Mouse (Mus musculus): Measurements from ENCODE around the gene Klhdc1. TPM values are rescaled to one million over a fixed set of nuclear protein-coding genes. Genes with fewer than 3 reads are reported as not detected.

Gene Klhdc1
- polyA plus RNA-seq, 1 experiment from 2014 or later = 19.3 TPM

DNA sequence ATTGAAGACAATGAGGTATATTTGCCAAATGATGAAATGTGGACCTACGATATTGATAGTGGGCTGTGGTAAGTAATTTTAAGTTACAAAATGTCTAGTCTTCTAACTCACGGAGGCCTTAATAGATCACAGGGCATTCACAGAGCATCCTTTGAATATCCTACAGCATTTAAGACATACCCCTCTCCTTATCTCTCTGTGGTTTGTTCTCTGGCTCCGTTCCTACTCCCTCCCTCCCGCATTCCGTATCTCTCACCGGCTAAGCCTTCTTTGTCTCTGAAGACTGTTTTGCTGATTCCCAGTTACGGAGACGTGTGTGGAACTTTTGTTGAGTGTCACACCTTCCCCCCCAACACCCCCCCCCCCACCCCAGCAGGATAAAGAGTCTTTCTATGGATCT is 9.8 kb downstream of the Klhdc1 start:
- ATAC-seq = no peak
- Histone ChIP-seq H3K36me3 (ENCODE audit: control insufficient read depth, insufficient read depth, low read length) (0 out of 2 replicates have a peak, but pooled peaks cover 2% of the 10 kb centered on the region), H3K4me1 (ENCODE audit: control insufficient read depth, insufficient read depth, low read length) (no peaks in the 10 kb centered on the region), H3K27me3 (ENCODE audit: control insufficient read depth, insufficient read depth, low read depth, low read length) (no peaks in the 10 kb centered on the region), H3K4me2 (ENCODE audit: low read length) (no peak overlapping the region), H3K9ac (ENCODE audit: low read depth, low read length) (no peak overlapping the region), H3K27ac (ENCODE audit: low read length) (no peak overlapping the region), H3K9me3 (replicated peaks; ENCODE audit: control insufficient read depth, low read length, poor library complexity, severe bottlenecking) (no peaks in the 10 kb centered on the region), H3K4me3 (ENCODE audit: low read depth, low read length) (no peak overlapping the region)
- WGBS = 71% methylated on average over 8 of the region's 8 CpGs

DNA sequence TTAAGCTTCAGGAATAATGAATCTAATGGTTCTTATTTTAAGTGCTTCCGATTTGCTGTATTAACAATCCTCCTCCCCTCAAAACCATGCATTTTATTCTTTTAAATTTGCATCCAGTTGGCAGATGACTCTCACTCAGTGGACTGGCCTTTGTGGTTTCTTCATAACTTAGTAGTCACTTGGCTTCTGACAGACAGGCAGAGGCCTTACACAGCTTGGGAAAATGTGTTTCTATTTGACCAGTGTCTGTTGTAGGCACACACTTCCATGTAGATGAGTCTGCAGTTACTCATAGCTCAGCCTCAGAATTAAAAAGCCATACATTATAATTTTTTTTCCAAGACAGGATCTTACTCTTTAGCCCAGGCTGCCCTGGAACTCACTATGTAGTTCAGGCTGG is 12.8 kb downstream of the Klhdc1 start:
- WGBS = 91% methylated on average over 1 of the region's 1 CpGs
- no peak for ATAC-seq
- no peak overlapping the region for H3K27ac ChIP-seq (ENCODE audit: low read length)

DNA sequence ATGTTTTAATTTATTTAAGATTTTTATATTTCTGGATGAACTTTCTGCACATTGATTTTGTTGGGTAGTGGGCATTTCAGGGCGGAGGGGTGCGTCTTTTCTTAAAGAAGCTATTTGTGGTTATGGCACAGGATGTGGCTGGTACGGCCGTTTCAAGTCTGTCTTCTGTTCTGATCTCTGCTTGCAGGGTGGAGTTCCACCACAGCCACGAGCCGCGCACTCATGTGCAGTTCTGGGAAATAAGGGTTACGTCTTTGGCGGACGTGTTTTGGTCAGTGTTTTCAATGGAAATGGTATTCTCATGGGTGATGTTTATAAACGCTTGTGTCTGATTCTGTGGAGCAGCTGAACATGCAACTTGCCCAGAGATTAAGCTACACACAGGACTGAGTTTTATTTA is 16.9 kb downstream of the Klhdc1 start:
- no peak overlapping the region for H3K9ac ChIP-seq (ENCODE audit: low read depth, low read length)
- H3K27ac ChIP-seq (ENCODE audit: low read length) = no peak overlapping the region
- H3K9me3 ChIP-seq (replicated peaks; ENCODE audit: control insufficient read depth, low read length, poor library complexity, severe bottlenecking) = no peaks in the 10 kb centered on the region
- H3K4me3 ChIP-seq (ENCODE audit: low read depth, low read length) = no peak overlapping the region
- no peaks in the 10 kb centered on the region for H3K4me1 ChIP-seq (ENCODE audit: control insufficient read depth, insufficient read depth, low read length)
- 88% methylated on average over 11 of the region's 11 CpGs for WGBS
- no peak for ATAC-seq
- H3K4me2 ChIP-seq (ENCODE audit: low read length) = no peak overlapping the region
- H3K27me3 ChIP-seq (ENCODE audit: control insufficient read depth, insufficient read depth, low read depth, low read length) = no peaks in the 10 kb centered on the region
- H3K36me3 ChIP-seq (ENCODE audit: control insufficient read depth, insufficient read depth, low read length) = no peaks in the 10 kb centered on the region

More for the DNA sequence above, 12.8 kb downstream of the Klhdc1 start:
- Histone ChIP-seq H3K4me3 (ENCODE audit: low read depth, low read length) (no peak overlapping the region), H3K9me3 (replicated peaks; ENCODE audit: control insufficient read depth, low read length, poor library complexity, severe bottlenecking) (no peaks in the 10 kb centered on the region), H3K27me3 (ENCODE audit: control insufficient read depth, insufficient read depth, low read depth, low read length) (no peaks in the 10 kb centered on the region), H3K9ac (ENCODE audit: low read depth, low read length) (no peak overlapping the region), H3K4me1 (ENCODE audit: control insufficient read depth, insufficient read depth, low read length) (no peaks in the 10 kb centered on the region), H3K36me3 (ENCODE audit: control insufficient read depth, insufficient read depth, low read length) (0 out of 2 replicates have a peak, but pooled peaks cover 2% of the 10 kb centered on the region), H3K4me2 (ENCODE audit: low read length) (no peak overlapping the region)

DNA sequence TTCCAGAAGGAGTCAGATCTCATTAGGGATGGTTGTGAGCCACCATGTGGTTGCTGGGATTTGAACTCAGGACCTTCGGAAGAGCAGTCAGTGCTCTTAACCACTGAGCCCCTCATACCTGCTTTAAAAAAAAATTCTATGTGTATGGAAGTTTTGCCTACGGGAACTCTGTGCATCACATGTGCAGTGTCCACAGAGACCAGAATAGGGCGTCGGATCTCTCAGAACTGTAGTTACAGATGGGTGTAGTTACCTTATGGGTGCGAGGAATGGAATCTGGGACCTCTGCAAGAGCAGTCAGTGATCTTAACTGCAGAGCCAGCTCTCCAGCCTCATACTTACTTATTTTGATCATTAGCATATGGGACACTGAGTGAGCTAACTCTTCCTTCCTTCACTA is 21.3 kb downstream of the Klhdc1 start:
- no peak overlapping the region for H3K27ac ChIP-seq (ENCODE audit: low read length)
- ATAC-seq = no peak
- H3K9me3 ChIP-seq (replicated peaks; ENCODE audit: control insufficient read depth, low read length, poor library complexity, severe bottlenecking) = no peaks in the 10 kb centered on the region
- WGBS = 93% methylated on average over 5 of the region's 5 CpGs
- no peak overlapping the region for H3K4me3 ChIP-seq (ENCODE audit: low read depth, low read length)
- no peaks in the 10 kb centered on the region for H3K36me3 ChIP-seq (ENCODE audit: control insufficient read depth, insufficient read depth, low read length)
- H3K9ac ChIP-seq (ENCODE audit: low read depth, low read length) = no peak overlapping the region
- no peak overlapping the region for H3K4me2 ChIP-seq (ENCODE audit: low read length)
- no peaks in the 10 kb centered on the region for H3K27me3 ChIP-seq (ENCODE audit: control insufficient read depth, insufficient read depth, low read depth, low read length)
- H3K4me1 ChIP-seq (ENCODE audit: control insufficient read depth, insufficient read depth, low read length) = no peaks in the 10 kb centered on the region

DNA sequence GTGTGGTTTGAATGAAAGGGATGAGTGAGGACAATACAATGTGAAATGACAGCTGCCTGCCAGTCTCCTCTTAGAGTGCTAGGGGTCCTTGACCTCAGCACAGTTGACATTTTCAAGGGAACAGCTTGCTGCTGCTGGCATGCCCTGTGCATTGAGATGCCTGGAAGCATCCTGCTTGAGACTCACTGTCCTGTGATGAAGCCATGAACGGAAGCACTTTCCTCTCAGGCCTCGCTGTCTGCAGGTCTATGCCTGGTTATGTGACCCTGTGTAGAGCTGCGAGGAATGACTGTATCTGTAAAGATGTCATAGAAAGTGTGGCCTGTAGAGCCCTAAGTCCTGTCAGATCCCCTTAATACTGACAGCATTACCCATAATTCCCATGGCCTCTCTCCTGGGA is 24.1 kb downstream of the Klhdc1 start:
- Histone ChIP-seq H3K4me3 (ENCODE audit: low read depth, low read length) (no peak overlapping the region), H3K4me1 (ENCODE audit: control insufficient read depth, insufficient read depth, low read length) (no peaks in the 10 kb centered on the region), H3K9ac (ENCODE audit: low read depth, low read length) (no peak overlapping the region), H3K27me3 (ENCODE audit: control insufficient read depth, insufficient read depth, low read depth, low read length) (no peaks in the 10 kb centered on the region), H3K4me2 (ENCODE audit: low read length) (no peak overlapping the region), H3K36me3 (ENCODE audit: control insufficient read depth, insufficient read depth, low read length) (no peaks in the 10 kb centered on the region), H3K9me3 (replicated peaks; ENCODE audit: control insufficient read depth, low read length, poor library complexity, severe bottlenecking) (no peaks in the 10 kb centered on the region), H3K27ac (ENCODE audit: low read length) (no peak overlapping the region)
- ATAC-seq = no peak
- WGBS = 90% methylated on average over 3 of the region's 3 CpGs

DNA sequence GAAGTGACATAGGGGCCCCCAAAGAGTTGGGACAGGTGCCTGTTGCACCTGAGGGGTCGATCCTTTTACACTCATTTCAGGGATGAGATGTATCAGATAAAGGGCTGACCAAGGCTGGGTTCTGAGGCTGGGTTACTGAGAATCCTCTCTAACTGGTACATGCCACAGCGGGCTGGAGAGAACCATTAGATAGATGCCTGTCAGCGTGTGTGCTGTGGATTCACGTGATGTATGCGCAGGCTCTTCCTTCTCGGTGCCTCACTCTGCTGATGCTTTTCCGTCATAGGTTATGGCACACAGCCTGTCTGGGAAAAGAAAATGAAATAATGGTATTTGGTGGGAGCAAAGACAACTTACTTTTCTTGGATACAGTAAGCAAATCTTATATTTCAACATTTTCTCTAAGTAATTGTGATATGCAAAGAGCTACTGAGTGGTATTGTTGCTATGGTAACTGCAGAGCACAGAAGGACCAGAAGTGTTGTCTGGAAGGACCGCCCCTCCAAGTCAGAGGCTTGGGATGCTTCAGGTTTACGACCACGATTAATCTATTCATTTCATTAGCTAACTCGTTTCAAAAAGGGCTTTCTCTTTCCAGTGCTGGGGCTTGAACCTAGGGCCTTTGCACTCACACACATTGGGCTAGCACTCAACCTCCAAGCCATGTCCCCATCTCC is 27.1 kb downstream of the Klhdc1 start:
- WGBS = 69% methylated on average over 11 of the region's 11 CpGs
- H3K36me3 ChIP-seq (ENCODE audit: control insufficient read depth, insufficient read depth, low read length) = no peaks in the 10 kb centered on the region
- H3K4me3 ChIP-seq (ENCODE audit: low read depth, low read length) = no peak overlapping the region
- H3K4me1 ChIP-seq (ENCODE audit: control insufficient read depth, insufficient read depth, low read length) = no peaks in the 10 kb centered on the region
- no peak overlapping the region for H3K27ac ChIP-seq (ENCODE audit: low read length)
- ATAC-seq = peak; percentile 56
- no peak overlapping the region for H3K9ac ChIP-seq (ENCODE audit: low read depth, low read length)
- no peaks in the 10 kb centered on the region for H3K9me3 ChIP-seq (replicated peaks; ENCODE audit: control insufficient read depth, low read length, poor library complexity, severe bottlenecking)
- H3K4me2 ChIP-seq (ENCODE audit: low read length) = no peak overlapping the region
- H3K27me3 ChIP-seq (ENCODE audit: control insufficient read depth, insufficient read depth, low read depth, low read length) = no peaks in the 10 kb centered on the region

DNA sequence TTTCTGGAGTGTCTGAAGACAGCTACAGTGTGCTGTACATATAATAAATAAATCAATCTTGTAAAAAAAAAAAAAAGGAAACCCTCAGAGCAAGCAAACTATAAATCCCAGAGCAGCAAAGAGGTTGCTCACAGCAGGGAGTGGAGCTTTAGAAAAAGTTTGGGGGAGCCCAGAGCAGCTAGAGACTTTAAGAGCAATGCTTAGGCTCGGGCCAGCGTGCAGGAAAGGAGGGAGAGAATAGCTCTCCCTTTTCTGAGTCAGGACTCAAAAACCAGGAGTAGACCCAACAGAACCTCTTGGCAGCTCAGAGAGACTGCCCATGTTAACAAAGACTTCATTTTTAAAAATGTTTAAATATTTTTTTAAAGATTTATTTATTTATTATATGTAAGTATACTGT is 28.0 kb downstream of the Klhdc1 start:
- Histone ChIP-seq H3K4me2 (ENCODE audit: low read length) (no peak overlapping the region), H3K27me3 (ENCODE audit: control insufficient read depth, insufficient read depth, low read depth, low read length) (no peaks in the 10 kb centered on the region), H3K36me3 (ENCODE audit: control insufficient read depth, insufficient read depth, low read length) (no peaks in the 10 kb centered on the region), H3K9me3 (replicated peaks; ENCODE audit: control insufficient read depth, low read length, poor library complexity, severe bottlenecking) (no peaks in the 10 kb centered on the region), H3K4me3 (ENCODE audit: low read depth, low read length) (no peak overlapping the region), H3K27ac (ENCODE audit: low read length) (no peak overlapping the region), H3K4me1 (ENCODE audit: control insufficient read depth, insufficient read depth, low read length) (no peaks in the 10 kb centered on the region), H3K9ac (ENCODE audit: low read depth, low read length) (no peak overlapping the region)
- 70% methylated on average over 2 of the region's 2 CpGs for WGBS
- no peak for ATAC-seq

DNA sequence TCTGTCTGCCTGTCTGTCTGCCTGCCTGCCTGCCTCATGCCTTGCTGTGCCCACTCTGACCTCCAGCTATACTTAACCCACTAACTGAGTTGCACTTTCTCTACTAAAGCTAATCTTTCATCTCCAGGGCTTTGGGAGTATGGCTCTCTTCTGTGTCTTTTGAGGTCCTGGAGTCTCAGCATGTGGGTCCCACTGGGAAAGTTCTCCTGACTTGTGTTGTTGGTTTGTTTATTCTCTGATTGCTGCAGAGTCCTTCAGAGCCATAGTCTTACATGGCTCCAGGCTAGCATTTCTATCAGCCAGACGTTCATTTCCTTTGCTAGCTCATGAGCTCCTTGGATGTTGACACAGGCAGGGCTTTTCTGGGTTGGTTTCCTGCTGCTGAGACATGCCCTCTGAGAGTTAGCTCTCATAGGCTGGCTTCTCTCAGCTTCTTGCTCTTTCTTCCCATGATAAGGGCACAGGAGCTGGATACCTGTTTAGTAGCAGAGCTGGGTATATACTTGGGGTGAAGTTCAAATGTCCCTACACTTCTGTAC is 39.0 kb downstream of the Klhdc1 start:
- H3K27me3 ChIP-seq (ENCODE audit: control insufficient read depth, insufficient read depth, low read depth, low read length) = no peaks in the 10 kb centered on the region
- 67% methylated on average over 1 of the region's 1 CpGs for WGBS
- no peaks in the 10 kb centered on the region for H3K36me3 ChIP-seq (ENCODE audit: control insufficient read depth, insufficient read depth, low read length)
- H3K9me3 ChIP-seq (replicated peaks; ENCODE audit: control insufficient read depth, low read length, poor library complexity, severe bottlenecking) = no peaks in the 10 kb centered on the region
- no peak for ATAC-seq
- no peak overlapping the region for H3K9ac ChIP-seq (ENCODE audit: low read depth, low read length)
- no peak overlapping the region for H3K27ac ChIP-seq (ENCODE audit: low read length)
- no peaks in the 10 kb centered on the region for H3K4me1 ChIP-seq (ENCODE audit: control insufficient read depth, insufficient read depth, low read length)
- H3K4me2 ChIP-seq (ENCODE audit: low read length) = no peak overlapping the region
- H3K4me3 ChIP-seq (ENCODE audit: low read depth, low read length) = no peak overlapping the region

DNA sequence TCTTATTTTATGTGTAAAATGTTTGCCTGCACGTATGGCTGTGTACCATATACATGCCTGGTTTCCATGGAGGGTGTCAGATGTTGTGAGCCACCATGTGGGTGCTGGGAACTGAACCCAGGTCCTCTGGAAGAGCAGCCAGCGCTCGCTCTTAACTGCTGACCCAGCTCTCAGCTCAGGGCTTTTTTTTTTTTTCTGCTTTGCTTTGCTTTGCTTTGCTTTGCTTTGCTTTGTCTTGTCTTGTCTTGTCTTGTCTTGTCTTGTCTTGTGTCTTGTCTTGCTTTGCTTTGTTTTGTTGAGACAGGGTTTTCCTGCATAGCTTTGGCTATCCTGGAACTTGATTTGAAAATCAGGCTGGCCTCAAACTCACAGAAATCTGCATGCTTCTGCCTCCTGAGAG is 39.9 kb downstream of the Klhdc1 start:
- no peak overlapping the region for H3K4me2 ChIP-seq (ENCODE audit: low read length)
- H3K4me3 ChIP-seq (ENCODE audit: low read depth, low read length) = no peak overlapping the region
- no peak for ATAC-seq
- no peak overlapping the region for H3K9ac ChIP-seq (ENCODE audit: low read depth, low read length)
- no peaks in the 10 kb centered on the region for H3K4me1 ChIP-seq (ENCODE audit: control insufficient read depth, insufficient read depth, low read length)
- 83% methylated on average over 3 of the region's 3 CpGs for WGBS
- H3K27me3 ChIP-seq (ENCODE audit: control insufficient read depth, insufficient read depth, low read depth, low read length) = no peaks in the 10 kb centered on the region
- H3K9me3 ChIP-seq (replicated peaks; ENCODE audit: control insufficient read depth, low read length, poor library complexity, severe bottlenecking) = no peaks in the 10 kb centered on the region
- H3K27ac ChIP-seq (ENCODE audit: low read length) = no peak overlapping the region
- no peaks in the 10 kb centered on the region for H3K36me3 ChIP-seq (ENCODE audit: control insufficient read depth, insufficient read depth, low read length)

Measured in midbrain, embryonic 16.5 days (tissue).